Mouse (Mus musculus): ENCODE data around the gene Cog3.

Cog3 gene

DNA sequence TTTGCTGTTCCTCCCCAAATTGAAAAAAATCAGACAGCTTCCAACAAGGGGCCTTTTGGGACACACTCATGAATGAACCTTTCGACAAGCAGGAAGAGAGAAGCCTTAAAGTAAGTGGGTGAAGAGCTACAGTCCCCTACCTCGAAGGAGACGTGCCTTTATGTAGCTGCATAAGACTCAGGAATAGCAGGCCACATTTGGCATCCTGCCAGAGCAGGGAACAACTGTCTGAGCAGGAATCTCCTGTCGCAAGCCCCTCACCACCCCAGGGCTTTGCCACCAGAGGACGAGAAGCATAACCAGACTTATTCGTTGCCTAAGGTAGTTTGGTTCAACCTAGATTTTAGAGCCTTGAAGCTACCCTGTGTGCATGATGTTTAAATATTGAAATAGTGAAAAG, 78.0 kb downstream of the Cog3 start:
- DNase-seq: no peak

DNA sequence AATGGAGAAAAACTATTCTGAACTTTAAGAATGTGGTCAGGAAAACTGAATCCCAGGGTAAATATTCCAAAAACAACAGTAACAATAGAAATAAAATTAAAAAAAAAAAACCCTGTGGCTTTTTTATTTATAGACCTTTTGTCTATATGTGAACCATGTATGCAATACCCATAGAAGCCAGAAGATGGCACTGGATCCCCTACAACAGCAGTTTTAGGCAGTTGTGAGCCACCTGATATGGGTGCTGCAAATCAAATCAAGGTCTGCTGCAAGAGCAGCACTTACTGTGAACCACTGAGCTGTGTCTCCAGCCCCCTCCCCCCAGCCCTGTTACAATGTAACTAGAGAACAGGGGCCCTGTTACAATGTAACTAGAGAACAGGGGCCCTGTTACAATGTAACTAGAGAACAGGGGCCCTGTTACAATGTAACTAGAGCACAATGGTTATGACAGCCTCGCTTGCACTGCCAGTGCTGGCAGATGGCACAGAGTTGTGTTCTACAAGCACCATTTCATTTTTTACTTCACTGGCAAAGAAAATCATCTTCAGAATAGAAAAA, 85.2 kb downstream of the Cog3 start:
- peak; percentile 56 for DNase-seq

DNA sequence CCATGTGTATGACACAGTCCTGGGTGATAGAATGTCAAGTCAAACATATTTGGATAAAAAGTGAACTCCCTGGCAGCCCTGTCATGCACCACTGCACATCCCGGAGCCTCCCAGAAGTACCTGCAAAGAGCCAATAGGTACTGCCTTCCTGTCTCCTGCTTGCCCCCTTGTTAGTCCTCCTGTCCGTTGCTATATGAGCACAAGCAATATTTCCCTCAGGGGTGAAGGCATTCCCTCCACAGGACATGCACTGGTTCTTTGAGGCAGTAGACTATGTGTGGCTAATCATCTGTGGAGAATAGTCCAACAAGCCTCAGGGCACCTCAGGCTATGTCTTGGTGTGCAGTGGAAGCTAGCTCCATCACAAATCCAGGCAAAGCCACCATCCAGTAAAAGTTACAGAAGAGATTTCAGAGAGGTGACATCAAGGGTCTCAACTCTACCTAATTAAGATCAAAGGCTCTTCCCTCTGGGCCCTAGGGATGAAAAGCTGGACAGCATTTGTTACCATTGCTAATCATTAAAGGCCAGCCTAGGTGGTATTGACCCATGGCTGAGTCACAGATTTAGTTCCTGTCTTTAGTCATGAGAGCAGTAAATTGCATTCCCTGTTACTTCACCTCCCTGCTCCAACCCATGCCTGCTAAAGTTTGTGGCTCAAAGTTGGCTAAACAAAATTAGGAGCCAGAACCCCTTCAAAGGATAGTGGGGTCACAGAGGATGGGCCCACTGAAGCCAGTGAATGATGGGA, 88.7 kb downstream of the Cog3 start:
- no peak for DNase-seq

- DNase-seq: no peak
These were observed 92.8 kb downstream of the Cog3 start for GRCm38 (mm10) chr14:75661548-75661947.

GRCm38 (mm10) chr14:75660936-75661335, 93.4 kb downstream of the Cog3 start:
- no peak for DNase-seq

All from kidney, postnatal 10 days (tissue).